Mouse (Mus musculus): ENCODE measurements around the gene Erich3.
"Not testable (repeated sequence)": the region's sequence is repeated elsewhere in the genome, so short reads cannot be mapped to it uniquely, and the experiment has no call there.

The Erich3 gene

DNA sequence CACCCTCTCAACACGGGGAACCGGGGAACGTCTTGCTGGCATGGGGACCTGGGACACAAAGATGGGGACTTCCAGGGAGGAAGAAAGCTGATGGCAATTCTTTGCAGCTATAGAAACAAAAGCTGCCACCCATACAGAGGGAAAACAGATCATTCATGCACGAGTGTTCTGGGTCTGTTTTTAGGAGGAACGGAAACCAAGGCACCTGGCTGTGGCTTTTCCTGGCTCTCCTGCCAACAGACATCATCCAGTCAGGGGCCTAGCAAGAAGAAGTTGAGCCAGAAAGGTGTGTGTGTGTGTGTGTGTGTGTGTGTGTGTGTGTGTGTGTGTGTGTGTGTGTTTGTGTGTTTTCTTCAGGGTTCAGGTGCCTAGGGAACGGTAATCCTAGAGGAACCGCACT is at the start of gene Erich3:
Erich3 (plus strand) TSS at position 315 of the 400 bp plus-strand sequence.
- DNase-seq (ENCODE audit: low spot score in 2 of 2): no peak

DNA sequence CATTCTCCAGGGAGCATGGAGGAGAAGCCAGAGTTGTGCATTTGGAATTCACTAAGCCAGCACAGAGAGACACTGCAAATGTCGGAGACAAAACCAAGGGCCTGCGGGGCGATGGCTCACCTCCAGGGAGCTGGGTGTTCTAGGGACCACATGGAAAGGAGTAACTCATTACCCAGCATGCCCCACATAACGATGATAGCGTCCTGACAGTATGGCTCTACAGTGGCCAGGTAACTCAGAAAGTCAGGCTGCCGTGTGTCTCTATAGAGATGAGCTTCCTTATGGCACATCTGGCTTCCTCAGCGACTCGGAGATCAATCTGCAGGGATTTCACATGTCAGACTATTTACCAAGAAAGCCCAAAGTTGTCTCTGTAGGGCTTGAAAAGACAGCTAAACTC is 48.9 kb upstream of the Erich3 start:
- DNase-seq (ENCODE audit: low spot score in 2 of 2): no peak

DNA sequence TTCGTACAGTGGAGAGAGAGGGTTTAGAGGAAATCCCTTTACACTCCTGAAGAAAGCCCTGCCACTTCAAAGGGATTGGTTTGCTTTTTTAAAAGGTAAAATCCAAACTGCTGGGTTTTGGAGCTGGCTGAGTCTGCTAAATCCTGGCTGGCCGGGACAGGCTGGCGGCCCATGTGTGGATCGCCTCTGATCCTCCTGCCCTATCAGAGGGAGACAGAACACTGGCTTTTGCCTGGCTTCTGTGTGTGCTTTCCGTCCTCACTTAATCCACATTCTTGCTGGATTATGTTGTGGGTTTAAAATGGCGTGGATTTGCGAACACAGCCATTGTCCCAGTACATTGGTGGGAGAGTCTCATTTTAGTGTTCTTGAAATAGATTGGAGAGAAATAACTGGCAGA is 48.4 kb upstream of the Erich3 start:
- DNase-seq (ENCODE audit: low spot score in 2 of 2): no peak

DNA sequence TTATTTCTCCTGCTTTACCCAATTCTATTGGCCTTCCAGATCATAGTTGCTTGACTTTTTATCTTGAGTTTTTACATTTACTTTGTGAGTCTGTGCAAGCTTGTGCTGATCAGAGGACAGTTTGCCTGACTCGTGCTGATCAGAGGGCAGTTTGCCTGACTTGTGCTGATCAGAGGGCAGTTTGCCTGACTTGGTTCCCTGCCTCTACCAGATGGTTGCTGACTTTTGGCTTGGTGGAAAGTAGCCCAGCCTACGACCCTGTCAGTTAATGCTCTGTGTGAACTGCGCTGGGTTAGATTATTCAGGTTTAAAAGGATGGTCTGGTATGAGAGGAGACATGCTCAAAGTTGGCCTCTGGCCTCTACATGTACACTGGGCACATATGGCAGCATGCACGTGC is 47.6 kb upstream of the Erich3 start:
- no peak for DNase-seq (ENCODE audit: low spot score in 2 of 2)

DNA sequence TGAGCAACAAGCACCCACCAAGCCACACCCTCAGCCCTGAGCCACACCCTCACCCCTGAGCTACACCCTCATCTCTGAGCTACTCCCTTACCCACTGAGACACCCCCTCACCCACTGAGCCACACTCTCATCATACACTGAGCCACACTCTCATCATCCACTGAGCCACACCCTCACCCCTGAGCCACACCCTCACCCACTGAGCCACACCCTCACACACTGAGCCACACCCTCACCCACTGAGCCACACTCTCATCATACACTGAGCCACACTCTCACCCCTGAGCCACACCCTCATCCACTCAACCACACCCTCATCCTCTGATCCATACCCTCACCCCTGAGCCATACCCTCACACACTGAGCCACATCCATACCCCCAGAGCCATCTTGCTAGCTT is 35.4 kb upstream of the Erich3 start:
- DNase-seq (ENCODE audit: low spot score in 2 of 2): no peak

DNA sequence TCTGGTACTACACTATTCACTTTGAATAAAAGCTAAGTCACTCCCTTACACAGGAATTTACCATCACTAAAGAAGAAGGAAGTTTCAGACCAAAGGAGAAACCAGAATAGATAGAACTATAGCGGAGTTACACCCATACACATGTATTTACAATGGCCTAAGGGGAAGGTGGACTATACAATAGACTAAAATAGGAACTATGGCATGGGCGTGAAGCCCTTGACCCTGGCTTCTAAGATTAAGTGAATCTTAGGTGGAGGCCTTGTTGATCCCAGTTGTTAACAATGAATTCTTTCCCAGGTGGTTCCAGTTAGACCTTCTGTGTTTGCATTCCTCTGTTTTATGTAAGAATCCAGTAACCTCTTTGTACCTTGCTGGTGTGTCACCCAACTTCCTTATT is 32.4 kb upstream of the Erich3 start:
- not testable (repeated sequence) for DNase-seq (ENCODE audit: low spot score in 2 of 2)

DNA sequence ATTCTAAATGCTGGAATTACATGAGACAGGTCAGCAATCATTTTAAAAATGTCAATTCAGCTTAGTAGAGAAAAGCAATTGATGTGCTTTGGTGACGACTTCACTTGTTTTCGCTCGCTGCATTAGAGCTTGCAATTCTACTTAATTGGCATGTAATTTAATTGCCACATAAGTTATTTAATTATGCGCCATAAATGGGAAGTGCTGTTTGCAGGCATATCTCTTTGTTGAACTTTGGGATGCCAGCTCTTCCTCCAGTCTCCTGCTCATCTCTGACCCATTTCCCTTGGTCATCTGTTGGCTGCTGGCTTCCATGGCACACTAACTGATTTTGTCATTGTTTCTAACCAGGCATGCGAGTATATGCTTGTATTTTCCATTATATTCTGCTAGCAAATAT is 30.6 kb upstream of the Erich3 start:
- no peak for DNase-seq (ENCODE audit: low spot score in 2 of 2)

DNA sequence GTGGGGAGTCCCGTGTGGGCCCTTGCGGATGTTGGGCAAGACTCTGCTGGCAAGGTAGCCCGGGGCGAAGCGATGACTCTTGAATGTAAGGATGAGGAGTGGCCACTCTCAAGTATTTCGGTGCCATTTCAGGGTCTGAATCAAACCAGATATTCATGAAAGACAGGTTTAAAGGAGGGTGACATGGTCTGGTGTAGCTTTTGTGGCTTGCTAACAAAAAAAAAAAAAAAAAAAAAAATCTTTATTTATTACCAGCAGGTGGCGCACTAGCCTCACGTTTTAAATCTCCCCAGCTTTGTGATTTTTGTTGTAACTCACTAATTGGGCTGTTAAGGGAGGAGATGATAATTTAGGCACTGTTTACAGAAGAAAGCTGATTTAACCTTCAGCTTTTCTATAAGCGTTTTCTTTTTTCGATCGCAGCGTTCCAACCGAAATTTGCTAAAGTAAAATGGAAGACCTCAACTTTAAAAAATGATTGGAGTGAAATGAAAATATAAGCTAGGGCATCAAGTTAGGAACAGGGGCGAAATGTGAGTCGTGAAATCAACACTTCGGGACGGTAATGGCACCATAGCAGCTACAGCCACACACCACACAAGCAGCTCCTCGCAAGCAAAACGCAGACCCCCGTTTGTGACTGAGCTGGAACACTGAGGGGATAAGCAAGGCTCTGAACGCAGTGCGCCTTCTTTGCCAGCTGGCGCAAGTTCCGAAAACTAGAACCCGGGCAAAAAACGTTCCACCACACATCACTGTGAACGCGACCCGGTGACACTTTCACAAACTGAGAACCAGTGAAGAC is 16.8 kb upstream of the Erich3 start:
- DNase-seq (ENCODE audit: low spot score in 2 of 2): no peak

DNA sequence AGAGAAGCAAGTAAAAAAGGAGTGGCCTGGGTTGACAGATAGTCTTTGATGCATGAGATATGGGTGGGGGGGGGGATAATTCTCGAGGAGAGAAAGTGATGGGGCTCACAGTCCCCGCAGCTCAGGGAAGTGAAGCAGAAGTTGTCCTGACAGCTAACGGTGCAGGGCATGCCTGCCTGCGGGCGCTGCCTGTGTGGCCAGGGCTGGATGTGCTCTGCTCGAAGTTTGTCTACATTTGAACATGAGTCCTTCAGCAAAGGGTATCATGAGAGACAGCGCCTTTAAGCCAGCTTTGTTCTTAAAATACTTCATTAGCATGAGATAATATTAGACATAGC is 16.2 kb upstream of the Erich3 start:
- DNase-seq (ENCODE audit: low spot score in 2 of 2): no peak

DNA sequence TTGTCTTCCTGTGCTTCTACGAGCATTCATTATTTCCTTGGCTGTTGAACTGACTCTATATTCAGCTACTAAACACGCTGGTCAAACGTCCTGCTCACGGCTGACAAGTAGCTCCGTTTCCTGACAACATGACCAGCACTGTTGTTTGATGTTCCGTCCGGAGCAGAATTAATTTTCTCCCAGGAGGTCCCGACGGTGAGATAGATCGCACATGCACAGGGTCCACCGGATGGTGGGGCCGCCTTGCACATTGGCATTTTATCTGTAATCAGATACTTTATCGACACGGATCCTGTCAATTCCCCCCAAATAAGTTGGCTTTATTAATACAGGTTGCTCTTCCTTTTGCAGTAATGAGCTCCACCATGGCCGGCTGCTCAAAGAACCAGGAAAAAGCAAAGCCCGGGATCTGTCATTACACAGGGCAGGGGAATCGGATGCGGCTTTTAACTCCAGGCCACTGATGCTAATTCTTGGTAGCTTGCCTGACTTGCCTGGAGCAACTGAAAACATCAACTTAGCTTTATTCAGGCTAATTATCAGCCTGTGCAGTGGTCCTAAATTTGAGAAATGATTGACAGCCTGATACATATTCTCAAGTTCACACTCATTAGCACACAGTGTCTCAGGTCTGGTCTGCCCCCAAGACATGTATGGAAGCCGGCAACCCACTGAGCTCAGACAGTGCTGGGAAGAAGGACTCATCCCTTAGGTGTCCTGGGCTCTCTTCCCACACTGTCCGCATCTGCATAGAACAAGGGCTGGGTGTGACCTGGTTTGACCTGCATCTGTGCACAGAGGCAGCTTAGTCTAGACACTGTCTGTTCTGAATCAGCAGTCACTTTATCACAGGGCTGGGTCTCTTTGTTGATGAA is 14.0 kb upstream of the Erich3 start:
- no peak for DNase-seq (ENCODE audit: low spot score in 2 of 2)

DNA sequence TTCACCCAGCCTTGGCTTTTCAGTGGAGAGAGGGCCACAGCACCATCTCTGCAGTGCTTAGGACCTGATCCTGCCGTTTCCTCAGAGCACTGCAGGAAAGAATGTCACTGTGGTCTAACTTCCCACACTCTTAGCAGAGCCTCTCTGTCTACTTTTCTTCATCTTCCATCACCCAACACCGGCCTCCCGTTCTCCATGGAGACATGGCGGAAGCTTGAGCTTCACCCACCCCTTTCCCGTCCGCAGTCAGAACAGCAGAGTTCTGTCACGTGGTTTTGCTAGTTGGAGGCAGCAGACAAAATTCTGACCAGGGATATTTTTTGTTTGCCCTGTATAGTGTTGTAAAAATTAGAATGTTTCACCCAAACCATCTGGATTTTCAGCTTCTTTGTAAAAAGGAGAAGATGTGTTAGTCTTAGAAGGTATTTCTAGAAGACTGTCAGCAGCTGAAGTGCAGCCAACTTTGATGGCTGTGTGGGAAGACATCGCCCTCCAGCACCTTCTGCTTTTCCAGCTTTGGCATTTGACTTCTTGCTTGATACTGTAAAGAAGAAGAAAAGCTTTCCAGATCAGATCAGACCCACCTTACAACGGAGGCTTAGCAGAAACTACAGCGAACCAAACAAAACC is 12.4 kb upstream of the Erich3 start:
- DNase-seq (ENCODE audit: low spot score in 2 of 2): no peak

DNA sequence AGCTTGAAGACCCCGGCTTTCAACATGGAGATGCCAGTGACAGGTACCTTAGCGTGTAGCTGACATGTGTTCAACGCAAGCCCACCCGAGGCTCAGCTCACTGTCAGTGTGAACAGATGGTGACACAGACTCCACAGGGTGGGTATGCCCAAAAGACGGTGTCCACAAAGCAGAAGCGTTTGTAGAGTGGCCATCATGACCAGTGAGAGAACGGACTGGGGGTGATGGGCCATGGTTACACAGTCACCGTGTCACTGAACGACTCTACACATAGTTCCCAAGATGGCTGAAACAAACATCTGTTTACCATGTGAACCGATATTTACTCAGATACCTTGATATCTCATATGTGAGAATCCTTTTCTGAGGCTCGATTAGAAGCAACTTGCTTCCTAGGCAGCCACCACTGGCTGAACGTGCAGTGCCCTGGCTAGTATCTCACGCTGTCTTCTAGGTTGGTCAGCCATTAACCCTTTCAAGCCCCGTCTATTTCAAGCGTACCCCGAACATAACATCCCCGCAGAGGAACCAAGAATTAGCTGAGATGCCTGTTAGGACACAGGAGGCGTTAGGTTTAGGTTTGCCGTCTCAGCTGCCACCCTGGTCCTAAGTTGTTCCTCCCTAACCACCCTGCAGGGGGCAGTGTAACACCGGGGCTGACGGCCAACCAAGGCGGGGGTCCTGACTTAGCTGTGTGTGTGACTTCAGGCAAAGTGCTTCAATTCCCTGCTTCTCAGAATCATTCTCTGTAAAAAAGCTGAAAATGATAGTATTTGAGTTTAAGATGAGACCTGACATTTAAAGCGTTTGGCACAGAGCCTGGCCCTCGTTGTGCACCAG is 10.9 kb upstream of the Erich3 start:
- DNase-seq (ENCODE audit: low spot score in 2 of 2): peak; percentile 87 to 89

DNA sequence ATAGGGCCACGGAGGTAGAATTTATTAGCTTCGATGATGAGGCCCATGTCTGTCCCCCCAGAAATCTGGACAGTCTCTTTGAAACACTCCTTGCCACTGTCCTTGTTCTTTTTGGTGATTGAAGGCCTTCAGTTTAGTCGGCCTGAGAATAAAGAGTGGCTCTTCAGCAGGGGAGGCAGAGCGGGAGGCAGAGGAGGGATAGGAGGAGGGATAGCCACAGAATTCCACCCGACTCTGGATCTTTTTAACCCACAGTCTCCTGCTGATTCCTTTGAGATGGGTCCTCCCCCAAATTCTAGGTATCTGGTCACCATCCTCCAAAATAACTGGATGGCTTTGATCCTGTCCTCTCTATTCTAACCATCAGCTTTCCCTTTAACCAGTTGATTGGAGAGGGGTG is 10.2 kb upstream of the Erich3 start:
- no peak for DNase-seq (ENCODE audit: low spot score in 2 of 2)

DNA sequence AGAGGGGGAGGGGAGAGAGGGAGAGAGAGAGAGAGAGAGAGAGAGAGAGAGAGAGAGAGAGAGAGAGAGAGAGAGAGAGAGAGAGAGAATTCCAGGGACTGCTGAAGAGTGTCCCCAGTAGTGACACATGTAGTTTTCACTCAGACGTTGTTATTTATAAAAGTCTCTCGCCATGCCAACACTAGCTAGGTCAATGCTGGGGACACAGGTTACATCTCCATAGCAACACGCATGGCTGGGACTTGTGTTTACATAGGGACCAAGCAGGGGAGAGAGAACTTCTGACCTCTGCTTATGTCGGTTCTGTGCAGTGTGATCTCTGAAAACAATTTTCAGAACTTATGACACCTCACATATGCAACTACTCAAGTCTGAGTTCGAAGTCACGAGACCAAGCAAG is 9.4 kb upstream of the Erich3 start:
- no peak for DNase-seq (ENCODE audit: low spot score in 2 of 2)

DNA sequence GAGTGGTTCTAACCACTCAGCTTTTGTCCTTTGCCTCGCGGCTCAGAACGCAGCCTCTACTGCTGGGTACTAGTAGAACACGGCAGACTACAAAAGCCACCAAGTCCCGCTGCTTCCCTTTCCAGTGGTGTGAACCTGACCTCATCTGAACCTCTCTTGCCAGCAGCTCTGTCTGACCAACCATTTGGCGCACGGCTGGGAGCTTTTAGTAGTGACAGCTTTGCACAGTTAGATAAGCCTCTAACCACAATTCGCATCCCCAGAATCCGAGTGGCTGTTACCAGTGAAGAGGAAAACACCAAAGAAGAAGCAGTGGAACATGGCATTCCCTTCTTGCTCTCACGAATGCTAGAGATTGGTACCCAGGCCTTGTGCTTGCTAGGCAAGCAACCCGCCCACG is 8.8 kb upstream of the Erich3 start:
- DNase-seq (ENCODE audit: low spot score in 2 of 2): no peak

DNA sequence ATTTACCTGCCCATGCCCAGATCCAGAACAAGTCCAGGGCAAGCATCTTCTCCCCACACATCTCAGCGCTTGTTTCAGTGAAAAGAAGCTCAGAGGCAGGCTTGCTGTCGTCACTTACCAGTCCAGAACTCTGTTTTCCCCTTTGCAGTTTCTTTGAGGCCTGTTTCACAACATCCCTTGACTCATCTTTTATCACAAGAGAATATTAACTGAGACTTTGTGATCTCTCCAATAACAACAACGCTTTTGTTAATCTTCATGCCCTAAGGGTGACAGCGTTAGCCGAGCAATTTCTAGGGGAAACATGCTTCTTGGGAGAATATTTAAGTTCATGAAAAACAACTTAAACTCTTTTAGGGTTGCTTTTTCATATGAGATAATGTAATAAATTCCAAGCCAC is 7.9 kb upstream of the Erich3 start:
- no peak for DNase-seq (ENCODE audit: low spot score in 2 of 2)

DNA sequence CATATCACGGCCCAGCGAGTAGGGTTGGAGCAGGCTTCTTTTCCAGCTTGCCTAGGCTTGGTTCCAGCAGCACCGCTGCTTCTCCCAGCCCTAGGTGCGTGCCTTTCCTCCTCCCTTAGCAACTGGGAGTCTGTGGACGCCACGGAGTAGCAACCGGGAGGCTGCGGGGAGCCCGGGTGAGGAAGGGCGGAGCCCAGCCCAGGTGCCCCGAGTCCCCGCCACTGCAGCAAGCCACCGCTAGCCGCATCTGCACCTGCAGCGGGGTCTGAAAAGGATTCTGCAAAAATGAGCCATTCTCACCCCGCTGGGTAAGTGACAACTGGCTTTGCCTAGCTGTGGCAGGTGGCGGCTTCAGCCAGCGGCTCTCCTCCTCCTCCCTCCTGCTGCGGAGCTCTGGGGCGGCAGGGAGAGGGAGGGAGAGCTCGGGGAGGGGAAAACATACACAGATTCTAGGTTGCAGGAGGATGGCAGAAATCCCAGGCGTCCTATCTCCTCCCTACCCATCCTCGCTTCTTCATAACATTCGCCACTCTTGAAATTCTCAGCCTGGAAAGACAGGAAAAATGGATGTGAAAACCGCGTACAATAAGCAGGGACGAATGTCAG is 420 bp downstream of the Erich3 start:
- DNase-seq (ENCODE audit: low spot score in 2 of 2): peak in 1 of 2 experiments; percentile 48

DNA sequence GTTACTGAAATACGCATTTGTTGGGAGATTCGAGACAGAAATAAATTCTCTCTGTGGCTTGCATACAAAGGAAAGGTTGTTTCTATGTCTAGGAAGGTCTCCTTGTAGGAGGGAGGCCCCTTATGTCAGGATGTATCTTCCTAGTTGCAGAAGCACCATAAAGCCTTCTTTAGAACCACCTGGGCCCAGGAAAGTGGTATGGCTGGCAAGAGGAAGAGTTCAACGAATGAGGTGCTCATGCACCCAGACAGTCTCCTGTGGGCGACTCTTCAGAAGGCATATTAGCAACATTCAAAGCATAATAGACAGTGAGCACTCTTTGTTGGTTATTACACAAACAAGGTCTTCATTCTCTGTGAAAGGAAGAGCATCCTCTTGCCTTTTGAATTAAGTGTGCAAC is 977 bp downstream of the Erich3 start:
- no peak for DNase-seq (ENCODE audit: low spot score in 2 of 2)

DNA sequence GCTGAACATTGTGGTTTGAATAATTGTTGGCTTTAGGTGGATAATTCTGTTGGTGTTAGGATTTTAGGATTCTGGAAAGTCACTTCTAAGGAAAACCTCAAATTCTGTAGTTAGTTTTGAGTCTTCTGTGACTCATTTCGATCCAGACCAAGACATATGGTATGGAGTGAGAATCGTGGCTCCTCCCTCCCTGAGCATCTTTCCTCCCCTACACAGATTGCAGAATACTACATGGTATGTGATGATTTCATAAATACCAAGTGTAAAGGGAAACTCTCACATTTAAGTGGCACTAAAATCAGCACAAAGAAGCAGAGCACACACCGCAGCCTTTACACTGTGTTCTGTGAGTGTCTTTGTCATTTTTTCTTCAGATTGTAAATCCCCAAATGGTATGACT is 4.8 kb downstream of the Erich3 start:
- no peak for DNase-seq (ENCODE audit: low spot score in 2 of 2)

DNA sequence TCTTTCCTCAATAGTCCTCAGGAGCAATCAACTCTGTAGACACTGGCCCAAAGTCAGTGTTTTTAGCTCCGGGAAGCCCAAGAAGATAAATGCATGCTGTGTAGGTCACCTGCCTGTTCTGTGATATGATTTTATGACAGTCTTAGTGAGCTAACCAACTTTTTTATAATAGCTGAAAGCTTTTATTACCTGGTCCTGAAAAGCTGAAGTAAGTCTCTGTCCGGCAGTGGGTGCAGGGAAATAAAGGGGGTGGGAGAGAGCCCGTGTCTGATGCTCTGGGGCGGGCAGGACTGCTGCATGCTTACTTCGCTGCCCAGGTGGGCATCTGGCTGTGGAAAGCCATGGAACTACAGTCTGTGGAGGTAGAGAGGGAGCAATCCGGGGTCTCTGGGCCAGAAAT is 6.9 kb downstream of the Erich3 start:
- no peak for DNase-seq (ENCODE audit: low spot score in 2 of 2)

DNA sequence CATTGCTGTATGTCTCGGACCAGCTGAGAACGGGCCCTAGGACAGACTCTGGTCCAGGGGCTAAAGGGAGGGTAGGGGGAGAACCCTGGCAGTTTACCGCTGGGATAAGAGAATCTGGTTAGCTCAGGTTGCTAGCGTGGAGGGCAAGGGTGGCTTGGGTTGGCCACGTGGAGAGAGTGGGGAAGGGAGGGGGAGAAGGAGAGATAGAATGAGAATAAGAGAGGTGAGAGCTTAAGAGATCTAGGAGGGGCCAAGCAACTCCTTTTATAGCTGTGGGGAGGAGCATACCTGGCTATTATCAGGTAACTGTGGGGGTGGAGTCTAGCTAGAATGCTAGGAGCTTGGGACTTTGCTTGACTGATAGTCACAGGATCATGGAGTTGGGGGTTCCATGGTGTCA is 7.4 kb downstream of the Erich3 start:
- DNase-seq (ENCODE audit: low spot score in 2 of 2): no peak

All from cerebellum, postnatal 4 days (tissue).